Mouse (Mus musculus) embryonic facial prominence, embryonic 13.5 days (tissue): ENCODE measurements around the gene Pramef8. TPM values are rescaled to one million over a fixed set of nuclear protein-coding genes. Genes with fewer than 3 reads are reported as not detected.

Experiments used
- ATAC-seq: fragments of 200-750 bp; cut with Nextera tagmentation; 2 replicates; pipeline ENCODE4 v1.8.0; 2017; ENCODE audit warnings: low read depth; ENCODE audit not compliant: insufficient number of reproducible peaks, insufficient read depth, low FRiP score, low TSS enrichment
- H3K27ac ChIP-seq: fragments of 300-500 bp; sonication (generic); 2 replicates; pipeline ENCODE4 v1.5.1; 2015; ENCODE audit warnings: moderate library complexity, mild to moderate bottlenecking, inconsistent platforms
- H3K27me3 ChIP-seq: fragments of 300-500 bp; sonication (generic); 2 replicates; pipeline ENCODE4 v1.6.1; 2015; ENCODE audit warnings: mild to moderate bottlenecking, inconsistent platforms
- H3K36me3 ChIP-seq: fragments of 300-500 bp; sonication (generic); 2 replicates; pipeline ENCODE4 v1.6.1; 2015; ENCODE audit warnings: mild to moderate bottlenecking, inconsistent platforms
- H3K4me1 ChIP-seq: fragments of 300-500 bp; sonication (generic); 2 replicates; pipeline ENCODE4 v1.6.1; 2015; ENCODE audit warnings: inconsistent platforms
- H3K4me2 ChIP-seq: fragments of 300-500 bp; sonication (generic); 2 replicates; pipeline ENCODE4 v1.6.1; 2015; ENCODE audit warnings: moderate library complexity, mild to moderate bottlenecking, inconsistent platforms
- H3K4me3 ChIP-seq: fragments of 300-500 bp; sonication (generic); 2 replicates; pipeline ENCODE4 v1.5.1; 2015; ENCODE audit warnings: mild to moderate bottlenecking, inconsistent platforms
- H3K9ac ChIP-seq: fragments of 300-500 bp; sonication (generic); 2 replicates; pipeline ENCODE4 v1.6.1; 2015; ENCODE audit warnings: mild to moderate bottlenecking, inconsistent platforms
- H3K9me3 ChIP-seq: fragments of 300-500 bp; sonication (generic); 2 replicates; pipeline ENCODE4 v1.6.1; 2016; ENCODE audit warnings: inconsistent platforms
- WGBS: fragments of 180-500 bp; shearing (Covaris S2); methylation state at CpG from one replicate; pipeline ENCODE4 v1.1.7; 2015; ENCODE audit warnings: mixed read lengths; 5-methylcytosine and 5-hydroxymethylcytosine counted together
- polyA plus RNA-seq: library from polyadenylated mRNA; unstranded; fragments of >200 nt; fragmentation: Nextera tagmentation; extraction: Ambion mirVana; gene quantifications from 2 replicates; pipeline ENCODE4 v1.2.1, GENCODE M21; 2015

The Pramef8 gene
- 22.7 and 25.4 TPM in 2 replicates for polyA plus RNA-seq

- Histone ChIP-seq H3K9ac (peak within 1 kb of the TSS; percentile 70), H3K4me3 (peak within 1 kb of the TSS; percentile 59), H3K4me2 (peak within 1 kb of the TSS; percentile 56), H3K27me3 (no peaks in the 10 kb centered on the region), H3K9me3 (peaks cover 11% of the 10 kb centered on the region), H3K27ac (peak within 1 kb of the TSS; percentile 88), H3K36me3 (peaks cover 34% of the 10 kb centered on the region), H3K4me1 (0 out of 2 replicates have a peak, but pooled peaks cover 4% of the 10 kb centered on the region)
- peak; percentile 89 for ATAC-seq
- 1% methylated on average over 50 of the region's 50 CpGs for WGBS
These were observed at the start of gene Pramef8 for GRCm38 (mm10) chr4:143412219-143413092. Gene Pramef8, plus strand, starts transcription at chr4:143412426.

DNA sequence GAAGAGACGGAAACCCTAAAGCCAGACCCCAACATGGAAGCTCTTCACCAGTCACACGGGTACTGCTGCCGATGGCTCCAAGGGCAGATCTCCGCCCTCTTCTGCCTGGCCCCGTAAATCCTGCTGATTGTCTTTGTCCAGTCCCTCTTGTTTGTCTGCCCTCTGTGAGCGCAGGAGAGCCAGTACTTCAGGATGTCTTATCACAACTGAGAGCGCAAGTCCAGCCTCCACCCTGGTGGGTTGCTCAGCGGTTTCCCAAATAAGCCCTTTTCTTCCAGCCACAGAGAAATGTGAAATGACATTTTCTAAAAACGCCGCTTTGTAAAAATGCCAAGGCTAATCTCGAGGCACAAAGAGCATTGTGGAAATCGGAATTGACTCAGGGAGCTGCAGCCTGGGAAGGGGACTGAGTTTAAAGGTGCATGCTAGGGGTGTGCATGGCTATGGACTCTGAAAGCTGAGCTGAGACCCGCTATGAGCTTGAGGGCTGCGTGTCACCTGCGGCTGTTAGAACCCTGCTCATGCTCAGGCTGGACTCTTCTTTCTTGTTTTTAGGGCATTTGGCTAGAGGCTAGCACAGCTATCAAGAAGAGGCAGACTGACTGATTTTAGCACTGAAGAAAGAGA is 45.7 kb upstream of the Pramef8 start:
- Histone ChIP-seq H3K27ac (no peak overlapping the region), H3K27me3 (peaks cover 7% of the 10 kb centered on the region; the same call in 1 of the 2 replicates), H3K4me1 (no peaks in the 10 kb centered on the region), H3K4me3 (no peak overlapping the region), H3K4me2 (no peak overlapping the region), H3K36me3 (no peaks in the 10 kb centered on the region), H3K9ac (no peak overlapping the region), H3K9me3 (no peaks in the 10 kb centered on the region)
- ATAC-seq = no peak
- WGBS = 48% methylated on average over 15 of the region's 15 CpGs

GRCm38 (mm10) chr4:143379480-143379879 is 32.7 kb upstream of the Pramef8 start:
- no peaks in the 10 kb centered on the region for H3K36me3 ChIP-seq
- peaks cover 23% of the 10 kb centered on the region for H3K27me3 ChIP-seq
- no peak for ATAC-seq
- WGBS = 42% methylated on average over 7 of the region's 7 CpGs
- no peak overlapping the region for H3K27ac ChIP-seq
- H3K9ac ChIP-seq = no peak overlapping the region
- H3K4me1 ChIP-seq = no peaks in the 10 kb centered on the region
- no peaks in the 10 kb centered on the region for H3K9me3 ChIP-seq
- H3K4me2 ChIP-seq = no peak overlapping the region
- no peak overlapping the region for H3K4me3 ChIP-seq

GRCm38 (mm10) chr4:143379931-143380715 is 32.1 kb upstream of the Pramef8 start:
- Histone ChIP-seq H3K36me3 (no peaks in the 10 kb centered on the region), H3K9me3 (no peaks in the 10 kb centered on the region), H3K4me1 (no peaks in the 10 kb centered on the region), H3K4me3 (no peak overlapping the region), H3K4me2 (no peak overlapping the region), H3K27ac (no peak overlapping the region), H3K9ac (no peak overlapping the region), H3K27me3 (peaks cover 23% of the 10 kb centered on the region)
- ATAC-seq = no peak
- 28% methylated on average over 15 of the region's 15 CpGs for WGBS

- 2% methylated on average over 5 of the region's 5 CpGs for WGBS
- Histone ChIP-seq H3K4me3 (no peak overlapping the region), H3K9ac (no peak overlapping the region), H3K36me3 (no peaks in the 10 kb centered on the region), H3K4me2 (no peak overlapping the region), H3K27ac (no peak overlapping the region), H3K9me3 (no peaks in the 10 kb centered on the region), H3K4me1 (no peaks in the 10 kb centered on the region), H3K27me3 (peaks cover 23% of the 10 kb centered on the region)
- ATAC-seq = peak; percentile 56; the same call in 1 of the 2 replicates
These were observed 31.6 kb upstream of the Pramef8 start for GRCm38 (mm10) chr4:143380716-143381004.

GRCm38 (mm10) chr4:143382163-143382562 is 30.1 kb upstream of the Pramef8 start:
- no peak for ATAC-seq
- H3K4me1 ChIP-seq = no peaks in the 10 kb centered on the region
- H3K4me3 ChIP-seq = no peak overlapping the region
- H3K27ac ChIP-seq = no peak overlapping the region
- H3K27me3 ChIP-seq = peaks cover 23% of the 10 kb centered on the region
- no peaks in the 10 kb centered on the region for H3K9me3 ChIP-seq
- no peak overlapping the region for H3K4me2 ChIP-seq
- H3K36me3 ChIP-seq = no peaks in the 10 kb centered on the region
- H3K9ac ChIP-seq = no peak overlapping the region
- WGBS = 78% methylated on average over 3 of the region's 3 CpGs

DNA sequence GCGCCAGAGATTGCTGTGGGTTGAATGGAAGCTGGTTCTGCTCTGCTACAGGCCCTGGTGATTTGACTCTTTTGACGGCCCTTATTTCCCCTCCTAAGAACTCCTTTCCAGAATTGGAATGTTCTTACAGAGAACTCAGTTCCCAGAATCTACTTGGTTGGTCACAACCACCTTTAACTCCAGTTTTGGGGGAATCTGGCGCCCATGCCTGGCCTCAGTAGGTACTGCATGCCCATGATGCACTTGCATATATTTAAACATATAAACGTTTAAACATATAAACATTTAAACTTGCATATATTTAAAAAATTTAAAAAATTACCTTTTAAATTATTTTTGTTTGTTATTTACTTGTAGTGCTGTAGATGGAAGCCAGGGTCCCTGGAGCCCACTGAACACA is 28.6 kb upstream of the Pramef8 start:
- H3K9me3 ChIP-seq = no peaks in the 10 kb centered on the region
- WGBS = 42% methylated on average over 4 of the region's 4 CpGs
- no peak overlapping the region for H3K9ac ChIP-seq
- H3K4me2 ChIP-seq = no peak overlapping the region
- H3K27ac ChIP-seq = no peak overlapping the region
- peaks cover 15% of the 10 kb centered on the region for H3K27me3 ChIP-seq
- H3K4me3 ChIP-seq = no peak overlapping the region
- ATAC-seq = no peak
- H3K4me1 ChIP-seq = no peaks in the 10 kb centered on the region
- H3K36me3 ChIP-seq = no peaks in the 10 kb centered on the region

DNA sequence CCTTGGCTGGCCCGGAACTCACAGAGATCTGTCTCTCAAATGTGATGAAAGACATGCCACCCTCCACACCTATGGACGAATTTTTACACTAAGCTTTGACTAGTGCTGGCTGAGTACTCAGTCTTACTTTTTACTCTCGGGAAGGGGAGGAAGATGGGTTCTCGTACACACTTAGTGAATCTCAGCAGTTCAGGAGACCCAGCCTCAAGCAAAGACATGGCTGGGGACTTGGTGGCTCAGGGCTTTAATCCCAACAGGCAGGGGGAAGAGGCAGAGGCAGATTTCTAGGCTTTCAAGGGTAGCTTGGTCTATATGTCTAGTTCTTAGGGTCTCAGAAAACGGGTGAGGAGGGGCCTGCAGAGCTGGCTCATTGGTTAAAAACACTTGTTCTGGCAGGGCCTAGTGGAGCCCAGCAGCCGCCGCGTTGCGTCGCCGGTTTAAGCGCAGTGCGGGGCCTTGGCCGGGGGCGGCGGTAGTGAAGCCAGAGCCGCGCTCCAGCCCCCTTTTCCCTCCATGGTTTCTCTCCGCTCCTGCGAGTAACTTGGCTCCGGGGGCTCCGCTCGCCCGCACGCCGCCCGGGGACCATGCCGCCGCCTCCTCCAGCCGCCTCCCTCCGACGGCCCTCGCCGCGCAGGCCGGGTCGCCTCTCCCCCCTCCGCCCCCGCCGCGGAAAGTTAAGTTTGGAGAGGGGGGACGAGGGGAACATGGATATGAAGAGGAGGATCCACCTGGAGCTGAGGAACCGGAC is 23.1 kb upstream of the Pramef8 start:
- no peak overlapping the region for H3K27ac ChIP-seq
- ATAC-seq = peak; percentile 52; the same call in 1 of the 2 replicates
- peak overlapping the region; percentile 44 for H3K4me3 ChIP-seq
- H3K9me3 ChIP-seq = no peaks in the 10 kb centered on the region; the same call in 1 of the 2 replicates
- no peaks in the 10 kb centered on the region for H3K27me3 ChIP-seq
- H3K4me2 ChIP-seq = peak overlapping the region; percentile 60
- no peaks in the 10 kb centered on the region for H3K36me3 ChIP-seq
- no peaks in the 10 kb centered on the region for H3K4me1 ChIP-seq
- H3K9ac ChIP-seq = peak overlapping the region; percentile 67
- 12% methylated on average over 25 of the region's 43 CpGs for WGBS

GRCm38 (mm10) chr4:143394181-143394580 is 18.0 kb upstream of the Pramef8 start, which contains the start of gene Pramel1:
Gene Pramel1, plus strand, starts transcription at chr4:143394428.
- Histone ChIP-seq H3K27ac (no peak within 1 kb of the TSS), H3K4me2 (no peak within 1 kb of the TSS), H3K9ac (no peak within 1 kb of the TSS), H3K9me3 (no peaks in the 10 kb centered on the region; the same call in 1 of the 2 replicates), H3K4me1 (no peaks in the 10 kb centered on the region), H3K36me3 (no peaks in the 10 kb centered on the region), H3K4me3 (no peak within 1 kb of the TSS), H3K27me3 (peaks cover 3% of the 10 kb centered on the region; the same call in 1 of the 2 replicates)
- ATAC-seq = no peak
- 79% methylated on average over 26 of the region's 26 CpGs for WGBS

DNA sequence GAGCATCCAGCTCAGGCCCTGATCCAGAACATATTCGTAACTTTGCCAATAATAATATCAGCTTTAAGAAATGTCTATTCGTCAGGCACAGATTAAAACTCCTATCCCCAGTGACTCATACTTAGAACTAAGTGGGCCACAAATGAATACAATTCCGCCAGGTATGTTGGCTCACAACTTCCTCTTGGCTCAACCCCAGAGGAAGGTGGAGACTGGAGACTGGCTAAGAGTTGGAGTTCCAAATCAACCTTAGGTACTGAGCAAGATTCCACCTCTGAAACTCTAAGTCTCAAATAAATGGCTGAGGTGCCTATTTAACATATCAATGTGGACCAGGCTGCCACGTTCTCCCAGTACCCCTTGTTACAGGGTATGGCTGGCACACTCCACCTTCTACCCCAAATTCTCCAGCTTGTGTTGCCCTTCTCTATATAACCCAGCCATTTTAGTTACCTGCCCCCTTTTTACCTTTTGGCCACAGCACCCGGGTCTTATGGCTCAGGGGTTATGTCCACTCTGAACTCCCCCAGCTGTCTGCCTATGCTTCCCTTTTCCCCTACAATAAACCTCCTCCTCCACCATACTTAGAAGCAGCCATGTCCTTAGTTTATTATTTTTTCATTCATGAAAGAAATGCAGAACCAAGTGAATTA is 534 bp upstream of the Pramef8 start:
- Histone ChIP-seq H3K27ac (peak overlapping the region; percentile 88; the same call in 1 of the 2 replicates), H3K27me3 (no peaks in the 10 kb centered on the region), H3K9me3 (peaks cover 11% of the 10 kb centered on the region), H3K9ac (no peak overlapping the region), H3K36me3 (peaks cover 26% of the 10 kb centered on the region), H3K4me3 (peak overlapping the region; percentile 59), H3K4me1 (0 out of 2 replicates have a peak, but pooled peaks cover 4% of the 10 kb centered on the region), H3K4me2 (peak overlapping the region; percentile 52)
- no peak for ATAC-seq
- WGBS = 75% methylated on average over 5 of the region's 5 CpGs
